Comparison of ENCODE assay signal across 13 mouse cellular contexts in genomic region chr1:150681006-150681405, GRCm38 (mm10).
DNase-seq lines count a peak whose midpoint lies in the region; ATAC-seq and TF ChIP-seq lines count a peak whose summit lies in the region.
"Had no signal": no experiment of that assay in that cellular context is flagged by ENCODE, and none has a peak within 500 bp of the region (broad histone marks: within the 10 kb centered on the region; RNA-seq: fewer than 3 reads in every experiment).

No protein-coding gene starts in this region.

- no peak for TF ChIP-seq CTCF in midbrain, postnatal 0 days (IDR thresholded peaks at IDR 0.05)

- H3K27me3 ChIP-seq in hindbrain, embryonic 16.5 days (replicated peaks; ENCODE audit: control insufficient read depth, insufficient read depth, low read length), result no peaks in the 10 kb centered on the region
- H3K27me3 ChIP-seq in hindbrain, embryonic 11.5 days (ENCODE audit: control insufficient read depth, insufficient read depth, low read length), result no peaks in the 10 kb centered on the region
- no peaks in the 10 kb centered on the region for H3K27me3 ChIP-seq in embryonic facial prominence, embryonic 13.5 days
- no peaks in the 10 kb centered on the region for H3K27me3 ChIP-seq in midbrain, postnatal 0 days (ENCODE audit: insufficient read depth, low read length)
- H3K27me3 ChIP-seq: megakaryocyte, embryonic 14.5 days had no signal

- ATAC-seq in hindbrain, embryonic 16.5 days, result peak; percentile 48
- ATAC-seq in hindbrain, embryonic 11.5 days (ENCODE audit: low FRiP score), result no peak
- no peak for ATAC-seq in embryonic facial prominence, embryonic 13.5 days (ENCODE audit: insufficient number of reproducible peaks, insufficient read depth, low FRiP score, low TSS enrichment, low read depth)
- ATAC-seq in midbrain, postnatal 0 days (ENCODE audit: low FRiP score), result peak; percentile 57; the same call in 1 of the 2 replicates

- no peaks in the 10 kb centered on the region for H3K36me3 ChIP-seq in hindbrain, embryonic 16.5 days (ENCODE audit: control insufficient read depth, insufficient read depth, low read length)
- no peaks in the 10 kb centered on the region for H3K36me3 ChIP-seq in hindbrain, embryonic 11.5 days (ENCODE audit: control insufficient read depth, insufficient read depth, low read length)
- H3K36me3 ChIP-seq in embryonic facial prominence, embryonic 13.5 days, result peaks cover 31% of the 10 kb centered on the region
- H3K36me3 ChIP-seq in midbrain, postnatal 0 days (ENCODE audit: insufficient read depth, low read length), result no peaks in the 10 kb centered on the region

- H3K4me2 ChIP-seq in hindbrain, embryonic 16.5 days (ENCODE audit: low read length), result peak overlapping the region; percentile 8; the same call in 1 of the 2 replicates
- no peak overlapping the region for H3K4me2 ChIP-seq in hindbrain, embryonic 11.5 days (replicated peaks; ENCODE audit: low read depth, low read length)
- no peak overlapping the region for H3K4me2 ChIP-seq in embryonic facial prominence, embryonic 13.5 days
- H3K4me2 ChIP-seq in midbrain, postnatal 0 days (ENCODE audit: low read depth, low read length, poor library complexity, severe bottlenecking), result no peak overlapping the region

- no peak overlapping the region for H3K4me3 ChIP-seq in hindbrain, embryonic 16.5 days (ENCODE audit: low read length)
- no peak overlapping the region for H3K4me3 ChIP-seq in hindbrain, embryonic 11.5 days (ENCODE audit: low read depth, low read length)
- H3K4me3 ChIP-seq in embryonic facial prominence, embryonic 13.5 days, result no peak overlapping the region
- H3K4me3 ChIP-seq in midbrain, postnatal 0 days (ENCODE audit: low read depth, low read length), result no peak overlapping the region
- H3K4me3 ChIP-seq: erythroblast, embryonic 14.5 days; megakaryocyte, embryonic 14.5 days had no signal

- WGBS in hindbrain, embryonic 16.5 days, result 73% methylated on average over 15 of the region's 15 CpGs
- 85% methylated on average over 15 of the region's 15 CpGs for WGBS in hindbrain, embryonic 11.5 days
- 63% methylated on average over 15 of the region's 15 CpGs for WGBS in embryonic facial prominence, embryonic 13.5 days
- WGBS in midbrain, postnatal 0 days, result 80% methylated on average over 15 of the region's 15 CpGs

- H3K9me3 ChIP-seq in hindbrain, embryonic 16.5 days (ENCODE audit: control insufficient read depth, low read length), result no peaks in the 10 kb centered on the region
- no peaks in the 10 kb centered on the region for H3K9me3 ChIP-seq in hindbrain, embryonic 11.5 days (ENCODE audit: control insufficient read depth, low read length)
- H3K9me3 ChIP-seq in embryonic facial prominence, embryonic 13.5 days, result no peaks in the 10 kb centered on the region
- H3K9me3 ChIP-seq in midbrain, postnatal 0 days (ENCODE audit: low read length), result no peaks in the 10 kb centered on the region

- no peak for DNase-seq in hindbrain, embryonic 11.5 days (ENCODE audit: low spot score)
- DNase-seq in right cerebral cortex, postnatal 14 days, result peak; percentile 4
- no peak for DNase-seq in right cerebral cortex, postnatal 4 days
- peak; percentile 10 for DNase-seq in midbrain, postnatal 0 days (ENCODE audit: low spot score)
- no peak for DNase-seq in yolk sac, embryonic 10.5 days (ENCODE audit: low spot score)
- DNase-seq in adrenal gland, postnatal 4 days (ENCODE audit: low spot score in 2 of 2), result no peak
- DNase-seq: adrenal gland, postnatal 10 days; kidney, postnatal 25 days; thymus, postnatal 14 days had no signal

- H3K9ac ChIP-seq in hindbrain, embryonic 16.5 days (ENCODE audit: low read depth, low read length), result no peak overlapping the region
- H3K9ac ChIP-seq in hindbrain, embryonic 11.5 days (ENCODE audit: low read depth, low read length), result no peak overlapping the region
- H3K9ac ChIP-seq in embryonic facial prominence, embryonic 13.5 days, result no peak overlapping the region
- no peak overlapping the region for H3K9ac ChIP-seq in midbrain, postnatal 0 days (replicated peaks; ENCODE audit: low read length, poor library complexity, severe bottlenecking)

- H3K27ac ChIP-seq in hindbrain, embryonic 16.5 days (ENCODE audit: low read depth, low read length), result peak overlapping the region; percentile 29; the same call in 1 of the 2 replicates
- no peak overlapping the region for H3K27ac ChIP-seq in hindbrain, embryonic 11.5 days (ENCODE audit: low read depth, low read length)
- H3K27ac ChIP-seq in embryonic facial prominence, embryonic 13.5 days, result peak overlapping the region; percentile 39; the same call in 1 of the 2 replicates
- H3K27ac ChIP-seq in midbrain, postnatal 0 days (ENCODE audit: low read depth, low read length), result no peak overlapping the region

- H3K4me1 ChIP-seq in hindbrain, embryonic 16.5 days (ENCODE audit: control insufficient read depth, insufficient read depth, low read depth, low read length), result peaks cover 2% of the 10 kb centered on the region; the same call in 1 of the 2 replicates
- H3K4me1 ChIP-seq in hindbrain, embryonic 11.5 days (replicated peaks; ENCODE audit: control insufficient read depth, insufficient read depth, low read length), result no peaks in the 10 kb centered on the region
- H3K4me1 ChIP-seq in embryonic facial prominence, embryonic 13.5 days, result peaks cover 20% of the 10 kb centered on the region
- H3K4me1 ChIP-seq in midbrain, postnatal 0 days (ENCODE audit: insufficient read depth, low read length), result no peaks in the 10 kb centered on the region
- H3K4me1 ChIP-seq: megakaryocyte, embryonic 14.5 days had no signal

Comparison
In these comparisons a context has a peak if more than half of its experiments do, and no peak if none do; other contexts are left out.
1. ATAC-seq: peak in hindbrain, embryonic 16.5 days (single experiment) and midbrain, postnatal 0 days (single experiment); none in hindbrain, embryonic 11.5 days (single experiment) and embryonic facial prominence, embryonic 13.5 days (single experiment).
2. H3K27ac ChIP-seq: peak in hindbrain, embryonic 16.5 days (single experiment) and embryonic facial prominence, embryonic 13.5 days (single experiment); none in hindbrain, embryonic 11.5 days (single experiment) and midbrain, postnatal 0 days (single experiment).
3. DNase-seq: peak in right cerebral cortex, postnatal 14 days (single experiment) and midbrain, postnatal 0 days (single experiment); none in hindbrain, embryonic 11.5 days (single experiment), right cerebral cortex, postnatal 4 days (single experiment), yolk sac, embryonic 10.5 days (single experiment) and adrenal gland, postnatal 4 days (0 of 2).